Mouse (Mus musculus): ENCODE results near the gene Ctsll3. TPM values are rescaled to one million over a fixed set of nuclear protein-coding genes. Genes with fewer than 3 reads are reported as not detected.

The Ctsll3 gene
- polyA plus RNA-seq, 2 experiments: not detected

- WGBS (ENCODE audit: insufficient replicate concordance): 31% methylated on average over 2 of the region's 2 CpGs
- Histone ChIP-seq H3K27ac (no peak overlapping the region), H3K4me2 (ENCODE audit: low read depth) (no peak overlapping the region), H3K27me3 (ENCODE audit: control insufficient read depth, insufficient read depth, low read length) (no peaks in the 10 kb centered on the region), H3K36me3 (replicated peaks; ENCODE audit: control insufficient read depth, insufficient read depth, low read depth) (no peaks in the 10 kb centered on the region), H3K4me3 (ENCODE audit: insufficient read depth in 1 of 2, low read depth in 2 of 2, low read length in 2 of 2) (no peak overlapping the region), H3K9ac (replicated peaks) (no peak overlapping the region), H3K4me1 (replicated peaks; ENCODE audit: control insufficient read depth in 2 of 2, insufficient read depth in 2 of 2, low read length in 1 of 2) (no peaks in the 10 kb centered on the region), H3K9me3 (ENCODE audit: control insufficient read depth, low read length) (no peaks in the 10 kb centered on the region)
- ATAC-seq (ENCODE audit: insufficient read depth) (no peak), DNase-seq (ENCODE audit: low read depth in 3 of 3, low spot score in 3 of 3) (no peak)
- TF ChIP-seq CTCF (IDR thresholded peaks at IDR 0.05; ENCODE audit: low read depth): no peak
- no peak for TF ChIP-seq EP300 (IDR thresholded peaks at IDR 0.05; ENCODE audit: low read depth)
Observed at GRCm38 (mm10) chr13:60809690-60810089, 7.0 kb upstream of the Ctsll3 start.

DNA sequence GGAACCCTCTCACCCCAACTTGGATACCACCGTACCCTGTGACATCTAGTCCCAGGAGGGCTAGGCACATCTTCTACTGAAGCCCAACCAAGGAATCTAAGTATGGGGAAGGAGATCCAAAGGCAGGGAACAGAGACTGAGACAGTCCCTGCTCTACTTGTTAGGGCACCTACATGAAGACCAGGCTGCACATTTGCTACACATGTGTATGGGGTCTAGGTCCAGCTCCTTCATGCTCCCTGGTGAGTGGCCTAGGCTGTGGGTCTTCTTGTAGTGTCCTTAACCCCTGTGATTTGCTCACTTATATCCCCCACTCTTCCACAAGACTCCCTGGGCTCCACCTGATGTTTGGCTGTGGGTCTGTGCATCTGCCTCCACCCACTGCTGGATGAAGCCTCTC, 13.2 kb downstream of the Ctsll3 start:
- H3K9me3 ChIP-seq (ENCODE audit: control insufficient read depth, low read length): no peaks in the 10 kb centered on the region
- TF ChIP-seq CTCF (IDR thresholded peaks at IDR 0.05; ENCODE audit: low read depth) (no peak), EP300 (IDR thresholded peaks at IDR 0.05; ENCODE audit: low read depth) (no peak)
- no peak for DNase-seq (ENCODE audit: low read depth in 3 of 3, low spot score in 3 of 3)
- no peak overlapping the region for H3K27ac ChIP-seq
- ATAC-seq (ENCODE audit: insufficient read depth): no peak
- no peak overlapping the region for H3K4me3 ChIP-seq (ENCODE audit: insufficient read depth in 1 of 2, low read depth in 2 of 2, low read length in 2 of 2)
- no peaks in the 10 kb centered on the region for H3K27me3 ChIP-seq (ENCODE audit: control insufficient read depth, insufficient read depth, low read length)
- no peak overlapping the region for H3K9ac ChIP-seq (replicated peaks)
- 54% methylated on average over 1 of the region's 1 CpGs for WGBS (ENCODE audit: insufficient replicate concordance)
- H3K4me2 ChIP-seq (ENCODE audit: low read depth): no peak overlapping the region
- no peaks in the 10 kb centered on the region for H3K4me1 ChIP-seq (replicated peaks; ENCODE audit: control insufficient read depth in 2 of 2, insufficient read depth in 2 of 2, low read length in 1 of 2)
- no peaks in the 10 kb centered on the region for H3K36me3 ChIP-seq (replicated peaks; ENCODE audit: control insufficient read depth, insufficient read depth, low read depth)

GRCm38 (mm10) chr13:60786264-60786663, 16.4 kb downstream of the Ctsll3 start, which contains the start of gene BC051665:
Gene BC051665, minus strand, starts transcription at chr13:60786364.
- no peak for DNase-seq (ENCODE audit: low read depth in 3 of 3, low spot score in 3 of 3)
- ATAC-seq (ENCODE audit: insufficient read depth): no peak
- TF ChIP-seq EP300 (IDR thresholded peaks at IDR 0.05; ENCODE audit: low read depth): no peak
- TF ChIP-seq CTCF (IDR thresholded peaks at IDR 0.05; ENCODE audit: low read depth): no peak
- Histone ChIP-seq H3K4me1 (replicated peaks; ENCODE audit: control insufficient read depth in 2 of 2, insufficient read depth in 2 of 2, low read length in 1 of 2) (no peaks in the 10 kb centered on the region), H3K27ac (no peak within 1 kb of the TSS), H3K9me3 (ENCODE audit: control insufficient read depth, low read length) (no peaks in the 10 kb centered on the region), H3K9ac (replicated peaks) (no peak within 1 kb of the TSS), H3K27me3 (ENCODE audit: control insufficient read depth, insufficient read depth, low read length) (no peaks in the 10 kb centered on the region), H3K36me3 (replicated peaks; ENCODE audit: control insufficient read depth, insufficient read depth, low read depth) (no peaks in the 10 kb centered on the region), H3K4me2 (ENCODE audit: low read depth) (no peak within 1 kb of the TSS), H3K4me3 (ENCODE audit: insufficient read depth in 1 of 2, low read depth in 2 of 2, low read length in 2 of 2) (no peak within 1 kb of the TSS)

GRCm38 (mm10) chr13:60783301-60783700, 19.3 kb downstream of the Ctsll3 start:
- TF ChIP-seq EP300 (IDR thresholded peaks at IDR 0.05; ENCODE audit: low read depth): no peak
- TF ChIP-seq CTCF (IDR thresholded peaks at IDR 0.05; ENCODE audit: low read depth): no peak
- Histone ChIP-seq H3K9me3 (ENCODE audit: control insufficient read depth, low read length) (no peaks in the 10 kb centered on the region), H3K36me3 (replicated peaks; ENCODE audit: control insufficient read depth, insufficient read depth, low read depth) (no peaks in the 10 kb centered on the region), H3K4me1 (replicated peaks; ENCODE audit: control insufficient read depth in 2 of 2, insufficient read depth in 2 of 2, low read length in 1 of 2) (no peaks in the 10 kb centered on the region), H3K27ac (no peak overlapping the region), H3K4me2 (ENCODE audit: low read depth) (no peak overlapping the region), H3K9ac (replicated peaks) (no peak overlapping the region), H3K4me3 (ENCODE audit: insufficient read depth in 1 of 2, low read depth in 2 of 2, low read length in 2 of 2) (no peak overlapping the region), H3K27me3 (ENCODE audit: control insufficient read depth, insufficient read depth, low read length) (no peaks in the 10 kb centered on the region)
- DNase-seq (ENCODE audit: low read depth in 3 of 3, low spot score in 3 of 3) (no peak), ATAC-seq (ENCODE audit: insufficient read depth) (no peak)
- WGBS (ENCODE audit: insufficient replicate concordance): 71% methylated on average over 7 of the region's 7 CpGs

DNA sequence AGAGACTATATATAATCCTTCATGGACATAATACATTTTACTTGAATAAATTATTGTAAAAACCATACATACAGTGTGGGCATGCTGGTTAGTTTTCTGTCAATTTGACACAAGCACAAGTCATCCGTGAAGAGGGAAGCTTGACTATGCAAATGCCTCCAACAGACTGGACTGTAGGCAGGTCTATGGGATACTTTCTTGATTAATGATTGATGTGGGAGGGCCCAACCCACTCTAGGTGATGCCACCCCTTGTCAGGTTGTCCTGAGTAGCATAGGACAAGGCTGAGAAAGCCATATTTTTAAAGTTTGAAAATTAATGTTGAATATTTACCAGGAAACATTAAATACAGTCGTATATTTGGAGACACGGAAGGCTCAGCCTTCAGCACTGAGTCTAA, 22.1 kb downstream of the Ctsll3 start:
- no peak overlapping the region for H3K4me3 ChIP-seq (ENCODE audit: insufficient read depth in 1 of 2, low read depth in 2 of 2, low read length in 2 of 2)
- WGBS (ENCODE audit: insufficient replicate concordance): 54% methylated on average over 3 of the region's 3 CpGs
- no peaks in the 10 kb centered on the region for H3K36me3 ChIP-seq (replicated peaks; ENCODE audit: control insufficient read depth, insufficient read depth, low read depth)
- H3K27me3 ChIP-seq (ENCODE audit: control insufficient read depth, insufficient read depth, low read length): no peaks in the 10 kb centered on the region
- ATAC-seq (ENCODE audit: insufficient read depth) (no peak), DNase-seq (ENCODE audit: low read depth in 3 of 3, low spot score in 3 of 3) (no peak)
- no peaks in the 10 kb centered on the region for H3K9me3 ChIP-seq (ENCODE audit: control insufficient read depth, low read length)
- no peak overlapping the region for H3K9ac ChIP-seq (replicated peaks)
- H3K4me1 ChIP-seq (replicated peaks; ENCODE audit: control insufficient read depth in 2 of 2, insufficient read depth in 2 of 2, low read length in 1 of 2): no peaks in the 10 kb centered on the region
- H3K4me2 ChIP-seq (ENCODE audit: low read depth): no peak overlapping the region
- H3K27ac ChIP-seq: no peak overlapping the region
- TF ChIP-seq CTCF (IDR thresholded peaks at IDR 0.05; ENCODE audit: low read depth) (no peak), EP300 (IDR thresholded peaks at IDR 0.05; ENCODE audit: low read depth) (no peak)
